Mouse (Mus musculus): Measurements from ENCODE around the gene Lamtor1.

The Lamtor1 gene

DNA sequence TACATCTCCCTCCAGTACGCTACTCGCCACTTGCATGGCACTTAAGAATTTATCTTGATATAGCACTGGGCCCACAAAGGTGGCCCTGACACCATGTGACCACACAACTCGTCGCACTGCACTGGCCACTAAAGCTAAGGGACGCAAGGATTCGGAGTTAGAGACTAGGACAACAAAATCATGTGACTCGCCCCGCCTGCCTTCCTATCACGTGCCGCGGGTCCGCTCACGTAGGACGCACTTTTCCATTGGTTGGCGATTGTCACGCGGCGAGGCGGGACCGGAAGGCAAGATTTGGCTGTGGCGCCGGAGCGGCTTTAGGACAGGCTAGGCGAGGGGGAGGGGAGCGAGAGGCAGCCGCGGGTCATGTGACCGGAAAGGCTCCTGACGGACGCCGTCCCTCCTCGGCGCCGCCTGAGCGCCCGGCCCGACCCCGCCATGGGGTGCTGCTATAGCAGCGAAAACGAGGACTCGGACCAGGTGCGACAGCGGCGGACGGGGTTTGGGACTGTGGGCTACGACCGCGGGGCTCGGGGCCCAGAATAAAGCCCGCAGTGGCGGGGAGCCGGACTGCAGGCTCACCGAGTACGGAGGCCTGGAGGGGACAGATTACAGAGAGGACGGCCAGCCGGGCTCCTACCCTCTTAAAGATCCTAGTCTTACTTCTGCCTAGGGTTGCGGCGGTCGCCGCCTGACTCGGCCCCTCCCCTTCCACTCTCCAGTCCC lies at the start of gene Lamtor1:
Gene Lamtor1, plus strand, starts transcription at position 344 of the 726 bp plus-strand sequence.
- in situ Hi-C loops (cut with MboI, MseI): no loop called here

DNA sequence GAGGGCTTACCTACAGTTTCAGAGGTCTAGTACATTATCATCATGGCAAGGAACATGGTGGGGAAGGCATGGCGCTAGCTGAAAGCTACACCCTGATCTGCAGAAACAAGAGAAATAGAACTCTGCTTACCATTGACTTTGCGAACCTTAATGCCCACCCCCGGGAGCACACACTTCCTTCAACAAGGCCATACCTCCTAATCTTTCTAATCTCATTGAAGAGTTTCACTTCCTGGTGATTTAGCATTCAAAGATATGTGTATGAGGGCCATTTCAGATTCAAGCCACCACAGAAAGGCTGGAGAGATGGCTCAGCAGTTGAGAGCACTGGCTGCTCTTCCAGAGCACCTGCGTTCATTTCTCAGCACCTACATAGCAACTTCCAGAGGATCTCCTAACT lies 48.6 kb upstream of the Lamtor1 start, which contains the start of gene Folr2:
Gene Folr2, minus strand, starts transcription at position 101 of the 400 bp plus-strand sequence.
- in situ Hi-C loops (cut with MboI, MseI): no loop called here

DNA sequence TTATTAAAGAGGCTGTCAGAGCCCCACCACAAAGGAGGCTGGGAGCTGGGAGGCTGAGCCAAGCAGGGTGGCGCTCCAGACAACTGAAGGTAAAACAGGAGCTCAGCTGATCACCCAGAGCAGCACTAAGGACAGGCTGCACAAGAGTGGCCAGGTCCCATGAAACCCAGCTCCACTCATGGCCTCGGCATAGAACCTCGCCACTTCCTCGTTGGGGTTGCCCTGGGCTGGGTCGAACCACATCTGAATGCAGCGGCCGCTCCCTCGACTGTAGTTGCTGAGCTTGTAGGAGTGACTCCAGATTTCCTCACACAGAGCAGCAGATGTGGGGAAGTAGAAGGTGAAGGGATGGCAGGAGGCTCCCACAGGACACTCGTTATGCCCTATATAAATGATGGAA lies 47.3 kb upstream of the Lamtor1 start:
- in situ Hi-C loops (cut with MboI, MseI): no loop called here

DNA sequence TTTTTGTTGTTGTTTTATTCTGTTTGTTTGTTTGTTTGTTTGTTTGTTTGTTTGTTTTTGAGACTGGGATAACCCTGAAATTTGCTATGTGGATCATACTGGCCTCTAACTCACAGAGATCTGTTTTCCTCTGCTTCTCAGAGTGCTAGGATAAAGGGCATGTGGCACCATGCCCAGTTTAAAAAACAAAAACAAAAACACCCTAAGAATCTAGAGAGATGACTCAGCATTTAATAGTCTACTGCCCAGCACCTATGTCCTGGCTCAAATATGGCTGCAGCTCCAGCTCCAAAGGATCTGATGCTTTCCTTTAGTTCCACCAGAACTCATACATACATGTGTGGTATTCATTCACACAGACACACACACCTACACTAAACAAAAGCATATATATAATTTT lies 44.7 kb upstream of the Lamtor1 start:
- in situ Hi-C loops (cut with MboI, MseI): no loop called here

DNA sequence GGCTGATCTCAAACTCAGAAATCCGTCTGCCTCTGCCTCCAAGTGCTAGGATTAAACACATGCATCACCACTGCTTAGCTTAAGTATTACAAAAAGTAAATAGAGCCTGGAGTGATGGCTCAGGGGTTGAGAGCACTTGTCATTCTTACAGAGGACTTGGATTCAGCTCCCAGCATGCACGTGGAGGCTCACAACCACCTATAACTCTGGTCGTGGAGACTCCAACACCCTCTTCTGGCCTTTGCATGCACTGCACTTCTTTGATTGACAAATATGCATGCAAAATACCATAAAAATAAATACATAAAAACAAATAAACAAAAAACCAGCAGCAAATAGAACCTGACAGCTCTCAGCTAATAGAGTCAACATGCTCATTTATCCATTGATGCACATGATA lies 43.4 kb upstream of the Lamtor1 start:
- in situ Hi-C loops (cut with MboI, MseI): no loop called here

DNA sequence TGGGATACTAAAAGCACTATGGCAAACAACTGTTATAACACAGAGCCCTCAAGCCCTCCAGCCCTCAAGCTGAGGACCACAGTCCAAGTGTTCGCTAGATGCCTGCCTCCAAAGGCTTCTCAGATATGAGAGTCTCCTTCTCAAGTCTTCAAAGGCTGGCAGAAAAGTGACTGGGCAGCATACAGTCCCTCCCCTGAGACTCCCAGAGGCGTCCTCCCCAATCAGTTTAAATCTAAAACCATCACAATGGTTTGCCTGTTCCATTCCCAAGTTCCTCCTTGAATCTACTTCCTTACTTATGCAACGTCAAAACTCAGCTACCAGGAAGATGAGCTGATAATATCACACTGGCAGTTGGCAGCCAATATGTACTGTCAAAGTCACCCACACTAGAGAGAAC lies 42.3 kb upstream of the Lamtor1 start, which contains the start of gene Anapc15:
Gene Anapc15, plus strand, starts transcription at position 301 of the 400 bp plus-strand sequence.
- in situ Hi-C loops (cut with MboI, MseI): no loop called here

DNA sequence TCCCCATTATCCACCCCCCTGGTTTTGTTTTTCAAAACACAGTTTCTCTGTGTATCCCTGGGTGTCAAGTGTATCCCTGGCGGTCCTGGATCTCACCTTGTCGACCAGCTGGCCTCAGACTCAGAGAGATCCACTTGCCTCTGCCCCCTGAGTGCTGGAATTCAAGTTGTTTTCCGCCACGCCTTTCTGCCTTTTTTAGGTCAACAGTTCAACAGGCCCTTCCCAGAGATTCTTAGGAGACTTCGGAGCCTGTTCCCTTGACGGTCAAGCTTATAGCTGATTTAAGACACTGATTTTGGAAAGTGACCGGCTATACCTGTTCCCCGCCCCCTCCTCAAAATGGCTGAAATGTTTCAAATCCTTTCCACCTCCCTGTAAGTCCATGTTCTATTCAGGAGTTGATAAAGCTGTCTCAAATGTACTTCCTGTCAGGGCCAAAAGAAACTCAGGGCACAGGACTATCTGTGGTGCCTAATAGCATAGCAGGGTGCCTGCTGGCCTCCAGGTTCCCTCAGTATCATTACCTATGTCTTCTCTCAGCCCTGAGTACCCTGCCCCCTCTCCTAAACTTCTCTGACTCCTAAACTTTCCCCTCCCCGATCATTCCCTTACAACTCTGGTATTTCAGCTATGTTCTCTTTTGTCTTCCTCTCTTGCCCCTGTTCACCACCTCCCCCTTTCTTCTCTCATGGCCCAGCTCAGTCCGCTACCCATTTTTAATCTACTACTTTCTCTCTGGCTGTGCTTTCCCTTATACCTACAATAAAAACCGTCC lies 39.0 kb upstream of the Lamtor1 start:
- in situ Hi-C loops (cut with MboI, MseI): no loop called here

DNA sequence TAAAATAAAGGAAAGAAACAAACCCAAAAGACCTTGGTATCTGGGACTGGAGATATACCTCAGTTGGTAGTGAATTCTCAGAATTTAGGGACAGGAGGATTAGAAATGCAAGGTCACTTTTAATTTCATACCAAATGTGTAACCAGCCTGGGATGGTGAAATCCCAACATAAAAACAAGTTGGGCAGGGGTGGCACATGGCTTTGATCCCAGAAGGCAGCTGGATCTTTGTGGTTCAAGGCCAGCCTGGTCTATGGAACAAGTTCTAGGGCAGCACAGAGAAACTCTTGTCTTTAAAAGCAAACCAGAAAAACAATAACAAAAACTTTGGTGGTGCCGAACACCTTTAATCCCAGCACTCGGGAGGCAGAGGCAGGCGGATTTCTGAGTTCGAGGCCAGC lies 38.2 kb upstream of the Lamtor1 start:
- in situ Hi-C loops (cut with MboI, MseI): no loop called here

DNA sequence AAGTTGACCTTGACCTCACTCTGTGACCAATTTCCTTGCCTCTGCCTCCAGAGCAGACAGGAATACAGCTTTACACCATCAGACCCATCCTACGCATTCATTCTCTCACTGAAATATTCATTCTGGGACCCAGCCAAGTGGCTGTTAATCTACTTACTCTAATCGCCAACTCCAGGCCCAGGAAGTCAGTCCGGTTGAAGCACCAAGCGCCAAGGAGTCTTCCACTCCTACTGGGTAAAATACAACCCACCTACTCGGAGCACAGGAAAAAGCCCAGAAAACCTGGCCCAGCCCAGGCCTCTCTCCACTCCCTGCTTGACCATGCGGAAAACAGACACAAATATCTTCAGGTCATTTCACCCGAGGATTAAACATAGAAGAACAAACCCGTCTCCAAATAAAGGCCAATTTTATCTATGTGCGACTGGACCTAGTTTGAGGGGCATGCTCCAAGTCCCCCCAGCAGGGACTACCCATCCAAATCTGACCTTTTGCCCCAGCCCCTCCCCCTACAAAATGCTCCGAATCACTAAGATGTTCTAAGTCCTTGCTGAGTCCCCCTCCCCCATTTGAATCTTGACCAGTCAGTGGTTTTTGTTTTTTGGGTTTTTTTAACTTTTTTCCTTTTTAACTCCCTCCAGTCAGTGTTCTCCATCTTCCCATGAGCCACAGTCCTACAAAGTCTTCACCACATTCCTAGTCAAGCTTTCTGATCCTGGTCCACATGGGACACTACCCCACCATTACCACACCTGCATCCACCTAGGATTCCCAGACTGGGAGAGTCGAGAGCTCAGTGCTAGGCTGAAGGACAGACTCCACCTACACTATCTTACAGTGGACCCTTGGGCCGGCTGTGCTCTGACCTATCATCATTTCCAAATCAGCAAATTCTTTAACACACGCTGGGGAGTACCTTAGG lies 37.2 kb upstream of the Lamtor1 start:
- in situ Hi-C loops (cut with MboI, MseI): no loop called here

DNA sequence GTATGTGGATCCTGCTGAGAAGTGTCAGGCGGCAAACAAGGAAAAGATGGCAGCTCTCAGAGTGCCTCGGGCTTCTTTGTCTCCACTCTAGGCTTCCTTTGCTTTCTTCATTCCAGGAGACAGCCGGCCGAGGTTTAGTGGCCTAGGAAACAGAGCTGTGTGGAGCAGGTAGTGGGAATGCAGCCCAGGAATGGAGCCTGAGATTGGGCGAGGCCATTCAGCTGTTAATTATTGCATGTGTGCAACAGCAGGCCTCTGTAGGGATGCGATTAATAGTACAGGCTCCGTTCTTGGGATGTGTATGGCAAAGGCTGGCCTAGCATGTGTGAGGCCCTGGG lies 36.6 kb upstream of the Lamtor1 start:
- in situ Hi-C loops (cut with MboI, MseI): no loop called here

DNA sequence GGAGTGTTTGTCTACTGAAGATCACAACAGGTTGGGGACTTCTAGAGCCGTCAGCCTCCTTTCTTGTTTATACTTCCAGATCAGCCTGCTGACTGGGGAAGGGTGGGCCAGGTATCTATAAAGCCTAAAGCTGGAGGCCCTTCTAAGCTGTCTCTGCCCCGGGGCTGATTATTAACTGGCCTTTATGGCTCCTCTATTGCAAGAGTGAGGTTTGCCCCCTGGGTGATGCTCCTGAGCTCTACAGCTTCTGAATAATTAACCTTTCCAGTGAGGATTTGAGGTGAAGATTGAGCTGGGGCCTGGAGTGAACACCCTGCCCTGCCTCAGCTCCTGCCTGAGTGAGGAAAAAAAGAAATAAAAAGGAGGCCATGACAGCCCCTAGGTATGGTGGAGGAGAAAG lies 35.1 kb upstream of the Lamtor1 start, which contains the start of gene Folr1:
Gene Folr1, minus strand, starts transcription at position 160 of the 400 bp plus-strand sequence.
- in situ Hi-C loops (cut with MboI, MseI): no loop called here

DNA sequence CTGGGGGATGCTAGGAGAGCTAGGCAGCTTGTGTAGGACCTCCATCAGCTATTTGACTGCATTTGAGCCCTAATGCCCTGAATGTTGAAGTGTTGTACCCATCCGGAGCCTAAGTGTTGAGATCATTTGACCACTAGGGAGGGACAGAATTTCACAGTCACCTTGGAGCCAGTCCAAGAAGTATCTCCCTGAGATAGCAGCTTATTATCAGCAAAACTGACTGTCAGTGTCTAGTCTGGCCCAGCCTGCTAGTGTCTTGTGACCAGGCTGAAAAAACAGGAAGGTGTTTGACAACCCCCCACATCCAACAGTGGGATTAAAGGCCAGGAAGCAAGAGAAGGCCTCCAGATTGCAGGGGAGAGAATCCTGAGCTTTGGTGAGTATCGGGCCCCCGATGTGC lies 34.4 kb upstream of the Lamtor1 start:
- in situ Hi-C loops (cut with MboI, MseI): no loop called here

DNA sequence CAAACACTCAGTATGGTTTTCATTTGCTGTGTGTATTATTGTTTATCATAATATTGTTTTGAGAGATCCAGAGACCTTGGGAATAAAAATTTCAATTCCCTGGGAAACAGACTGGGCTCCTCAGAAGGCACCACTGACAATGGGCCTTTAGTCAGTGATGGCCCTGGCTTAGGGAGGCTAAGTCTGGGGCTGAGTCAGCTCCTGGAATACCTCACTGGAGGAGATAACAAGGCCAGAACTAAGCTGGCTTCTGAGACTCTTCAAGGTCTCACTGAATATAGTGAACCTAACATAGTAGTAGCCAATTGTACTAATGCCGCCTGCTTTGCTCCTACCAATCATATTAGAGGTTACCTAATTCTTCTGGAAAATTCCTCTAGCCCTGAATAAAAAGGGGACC lies 29.7 kb upstream of the Lamtor1 start:
- in situ Hi-C loops (cut with MboI, MseI): no loop called here

DNA sequence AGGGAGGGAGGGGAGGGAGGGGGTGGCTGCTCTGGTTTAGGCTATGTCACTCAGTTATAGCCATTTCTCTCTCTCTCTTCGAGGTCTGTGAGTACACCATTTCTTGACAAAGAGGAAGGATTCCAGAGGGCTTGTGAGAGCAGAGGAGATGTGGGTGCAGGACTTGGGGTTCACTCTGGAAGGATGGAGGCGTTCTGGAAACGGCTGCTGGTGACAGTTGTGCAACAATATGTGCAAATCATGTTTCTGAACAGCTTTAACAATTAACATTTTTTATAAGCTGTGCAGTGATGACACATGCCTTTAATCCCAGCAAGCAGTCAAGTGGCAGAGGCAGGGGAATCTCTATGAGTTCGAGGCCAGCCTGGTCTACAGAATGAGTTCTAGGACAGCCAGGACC lies 24.8 kb upstream of the Lamtor1 start:
- in situ Hi-C loops (cut with MboI, MseI): no loop called here

DNA sequence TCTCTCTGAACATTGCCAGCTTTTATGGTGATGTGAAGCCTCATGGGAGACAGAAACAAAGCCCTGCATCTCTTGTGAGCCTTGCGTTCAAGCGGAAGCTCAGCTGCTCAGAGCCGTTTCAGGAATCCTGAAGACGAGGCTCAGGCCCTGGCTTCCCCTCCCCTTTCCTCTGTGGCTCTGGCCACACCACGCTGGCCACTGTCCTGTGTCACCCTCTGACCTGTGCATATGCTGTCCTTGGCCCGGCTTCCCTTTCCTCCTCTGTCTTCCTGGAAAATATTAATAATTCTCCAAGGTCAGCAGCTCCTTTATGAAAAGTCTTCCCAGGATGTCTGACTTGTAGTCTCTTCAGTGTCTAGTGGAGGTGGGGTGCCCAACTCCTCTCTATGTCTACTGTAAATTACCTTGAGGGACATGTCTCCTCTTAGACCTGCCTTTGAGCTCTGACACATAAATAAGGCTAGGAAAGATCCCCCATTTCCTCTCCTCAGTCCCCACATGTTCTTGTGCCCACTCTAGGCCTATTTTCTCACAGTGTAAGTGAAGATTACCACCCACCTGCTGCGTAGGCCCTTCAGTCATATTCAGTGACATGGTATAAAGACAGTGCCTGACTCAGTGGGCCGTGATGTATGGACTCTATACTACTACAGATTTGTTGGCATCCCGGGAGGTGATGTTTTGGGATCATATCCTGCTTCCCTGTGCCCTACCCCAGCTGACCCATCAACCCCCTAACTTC lies 23.1 kb upstream of the Lamtor1 start:
- in situ Hi-C loops (cut with MboI, MseI): no loop called here

DNA sequence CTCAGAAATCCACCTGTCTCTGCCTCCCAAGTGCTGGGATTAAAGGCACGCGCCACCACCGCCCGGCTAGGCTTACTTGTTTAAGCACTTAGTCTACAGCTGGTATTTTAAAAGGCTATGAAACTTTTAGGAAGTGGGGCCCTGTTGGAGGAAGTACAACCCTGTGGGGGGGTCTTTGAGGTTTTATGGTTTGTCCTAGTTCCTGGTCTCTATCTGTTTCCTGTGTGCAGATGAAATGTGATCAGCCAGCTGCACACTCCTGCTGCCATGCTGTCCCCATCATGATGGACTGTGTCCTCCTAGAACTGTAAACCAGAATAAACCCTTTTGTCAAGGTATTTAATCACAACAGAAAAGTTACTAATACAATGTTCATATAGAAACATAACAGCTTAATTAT lies 21.5 kb upstream of the Lamtor1 start:
- in situ Hi-C loops (cut with MboI, MseI): no loop called here

DNA sequence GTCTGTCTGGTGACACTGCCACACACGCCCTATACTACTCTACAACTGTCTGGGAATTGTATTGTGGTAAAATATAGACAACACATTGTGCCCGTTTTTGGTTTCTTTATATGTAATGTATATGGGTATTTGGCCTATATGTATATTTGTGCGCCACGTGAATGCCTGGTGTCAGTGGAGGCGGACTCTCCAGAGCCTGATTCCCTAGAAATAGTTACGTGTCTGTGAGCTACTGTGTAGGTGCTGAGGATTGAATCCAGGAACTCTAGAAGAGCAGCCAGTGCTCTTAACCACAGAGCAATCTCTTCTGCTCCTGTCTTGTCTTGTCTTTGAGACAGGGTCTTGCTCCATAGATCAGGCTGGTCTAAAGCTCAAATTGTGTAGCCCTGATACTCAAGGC lies 19.4 kb upstream of the Lamtor1 start:
- in situ Hi-C loops (cut with MboI, MseI): no loop called here

DNA sequence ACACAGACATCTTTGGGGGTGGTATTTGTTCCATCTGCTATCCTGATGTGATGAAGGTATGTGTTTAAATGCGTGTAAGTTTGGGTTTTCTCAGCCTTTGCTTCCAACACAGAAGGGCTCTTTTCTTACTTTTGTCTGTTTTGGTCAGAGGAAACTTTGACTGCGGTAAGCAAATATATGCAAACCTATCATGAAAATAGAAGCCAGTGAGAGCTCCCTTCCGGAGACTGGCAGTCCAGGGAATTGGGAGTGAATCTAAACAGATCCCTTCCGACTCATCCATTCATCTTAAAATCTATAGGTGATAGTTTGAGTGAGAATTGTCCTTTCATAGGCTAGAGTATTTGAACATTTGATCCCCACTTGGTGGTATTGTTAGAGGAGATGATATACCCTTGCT lies 17.2 kb upstream of the Lamtor1 start:
- in situ Hi-C loops (cut with MboI, MseI): no loop called here

DNA sequence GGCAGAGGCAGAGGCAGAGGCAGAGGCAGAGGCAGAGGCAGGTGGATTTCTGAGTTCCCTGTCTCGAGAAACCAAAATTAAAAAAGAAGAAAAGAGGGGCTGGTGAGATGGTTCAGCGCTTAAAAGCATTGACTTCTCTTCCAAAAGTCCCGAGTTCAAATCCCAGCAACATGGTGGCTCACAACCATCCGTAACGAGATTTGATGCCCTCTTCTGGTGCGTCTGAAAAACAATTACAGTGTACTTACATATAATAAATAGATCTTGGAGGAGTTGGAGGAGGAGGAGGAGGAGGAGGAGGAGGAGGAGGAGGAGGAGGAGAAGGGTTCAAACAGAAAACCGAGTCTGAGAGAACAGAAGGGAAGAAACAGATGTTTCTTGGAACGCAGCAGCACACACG lies 10.0 kb upstream of the Lamtor1 start:
- in situ Hi-C loops (cut with MboI, MseI): loop anchor here (5.0 kb wide), 1 partner anchor 37 kb away; the partner anchor contains the start of genes Lrrc51 and Numa1

DNA sequence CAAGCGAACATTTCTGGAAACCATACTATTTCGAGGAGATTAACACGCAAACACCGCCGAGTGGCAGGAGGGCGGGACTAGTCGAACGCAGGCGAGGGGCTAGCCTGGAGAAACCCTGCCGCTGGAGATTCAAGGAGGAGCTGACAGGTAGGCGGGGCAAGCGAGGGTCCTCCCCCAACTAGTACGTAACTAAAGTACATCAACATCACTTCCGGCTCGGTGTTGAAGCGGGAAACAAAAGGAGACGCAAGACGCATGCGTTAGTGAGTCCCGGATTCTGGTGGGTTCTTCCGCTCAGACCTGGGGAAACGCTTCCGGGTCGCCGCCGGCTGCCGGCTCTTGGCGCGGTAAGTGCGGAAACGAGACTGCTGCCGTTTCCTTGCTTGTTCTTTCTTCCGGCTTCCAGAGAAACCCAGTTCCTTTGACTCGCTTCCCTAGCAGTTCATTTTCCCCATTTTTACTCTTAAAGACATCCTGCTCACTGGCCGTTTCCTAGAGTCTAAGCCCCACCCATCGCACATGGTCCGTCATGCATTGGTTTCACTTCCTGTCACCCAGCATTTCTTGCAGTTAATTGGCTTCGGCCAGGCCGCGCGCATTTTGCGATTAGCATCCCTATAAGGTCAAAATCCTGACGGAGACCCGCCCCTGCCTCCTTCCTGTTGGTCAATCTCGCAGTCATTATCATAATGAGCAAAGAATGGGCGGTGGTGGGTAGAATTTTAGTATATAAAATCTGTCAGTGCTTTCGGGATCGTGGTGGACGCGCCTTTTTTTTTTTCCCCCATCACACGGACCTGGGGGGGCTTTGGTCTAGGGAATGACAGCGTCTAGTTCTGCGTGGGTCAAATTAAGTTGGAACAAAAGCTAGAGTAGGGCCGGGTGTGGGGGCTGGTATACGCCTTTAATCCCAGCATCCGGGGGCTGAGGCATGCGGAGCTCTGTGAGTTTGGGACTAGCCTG lies 9.3 kb upstream of the Lamtor1 start:
- in situ Hi-C loops (cut with MboI, MseI): loop anchor here (5.0 kb wide), 1 partner anchor 36 kb away; the partner anchor contains the start of genes Lrrc51 and Numa1

Data from regulatory T cell (primary cell).